Mouse (Mus musculus): ENCODE measurements at regions not wholly inside any gene's neighbourhood (a gene's known extent, or its start where the extent isn't known, plus 50 kb on each side); places are given as distances from the start of the nearest gene placed in this dataset.

GRCm38 (mm10) chr1:169142216-169142615 lies 389.0 kb downstream of the Nuf2 start:
- no peak for DNase-seq

GRCm38 (mm10) chr1:169140056-169140455 lies 391.2 kb downstream of the Nuf2 start:
- no peak for DNase-seq

- no peak for DNase-seq
These were observed 391.8 kb downstream of the Nuf2 start for GRCm38 (mm10) chr1:169139507-169139906.

- DNase-seq = no peak
These were observed 392.1 kb downstream of the Nuf2 start for GRCm38 (mm10) chr1:169139184-169139486.

DNA sequence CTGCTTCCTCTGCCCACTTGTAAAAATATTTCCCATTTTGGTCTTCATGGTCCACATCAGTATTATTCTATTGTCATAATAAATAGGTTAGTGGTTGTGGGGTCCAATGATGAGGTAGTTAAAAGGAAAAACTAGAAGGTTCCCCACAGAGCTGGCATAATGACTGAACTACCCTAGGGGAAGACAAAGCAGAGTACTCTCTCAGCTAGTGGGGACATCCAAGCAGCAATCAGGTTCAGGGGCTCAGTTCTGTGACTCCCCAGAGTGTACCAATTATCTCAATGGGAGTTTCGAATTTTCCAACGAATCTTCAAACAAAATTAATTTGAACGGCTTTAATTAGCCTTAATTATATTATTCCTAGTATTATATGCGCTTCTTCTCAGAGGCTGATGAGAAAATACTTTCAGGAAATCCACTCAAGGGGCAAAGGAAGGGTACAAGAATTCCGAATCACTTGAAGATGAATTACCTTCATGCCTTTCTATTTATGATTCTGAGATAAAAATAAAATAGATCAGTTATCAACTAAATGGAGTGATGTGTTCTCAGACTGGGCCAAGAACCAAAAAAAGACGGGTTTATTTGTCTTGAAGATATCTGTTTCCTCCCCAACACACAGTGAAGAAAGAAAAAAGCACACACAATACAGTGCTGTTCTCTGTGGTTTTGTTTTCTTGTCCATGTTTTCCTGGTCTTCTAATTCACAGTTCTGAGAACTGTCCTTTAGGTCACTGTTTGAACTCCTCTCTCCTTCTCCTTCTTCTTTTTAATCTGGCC lies 392.7 kb downstream of the Nuf2 start:
- DNase-seq = no peak

DNA sequence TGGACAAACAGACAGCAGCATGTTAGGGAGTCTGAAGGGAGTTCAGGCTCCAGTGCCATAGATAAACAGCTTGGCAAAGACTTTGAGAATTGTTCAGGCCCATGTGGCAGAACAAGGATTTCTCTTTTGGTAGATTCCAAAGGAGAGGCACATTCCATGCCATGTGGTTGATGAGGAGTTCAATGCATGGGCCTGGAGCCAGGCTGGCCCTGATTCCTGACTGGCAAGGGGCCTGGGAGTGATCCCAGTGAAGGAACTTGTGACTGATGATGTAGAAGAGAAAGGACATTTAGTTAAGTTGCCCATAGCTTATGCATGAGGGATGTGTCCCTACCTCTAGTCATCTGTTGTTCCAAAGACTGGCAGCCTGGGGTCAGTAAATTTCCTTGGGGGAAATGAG lies 395.7 kb downstream of the Nuf2 start:
- no peak for DNase-seq

DNA sequence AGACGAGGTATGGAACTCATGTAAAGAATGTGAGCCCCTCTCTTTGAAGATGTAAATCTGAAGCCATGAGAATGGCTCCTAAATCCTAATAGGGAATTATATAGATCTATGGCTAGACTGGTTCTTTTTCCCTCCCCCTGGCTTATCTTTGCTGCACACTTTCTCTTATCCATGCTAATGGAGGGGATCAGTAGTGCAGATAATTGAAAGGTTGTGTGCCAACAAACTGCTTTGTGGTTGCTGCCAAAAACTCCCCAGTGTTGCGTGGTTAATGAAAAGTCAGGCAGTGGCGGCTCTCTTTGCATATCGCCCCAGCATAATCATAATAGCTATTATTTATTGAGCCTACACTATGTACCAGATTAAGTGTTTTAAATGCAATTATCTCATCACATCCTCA lies 427.6 kb downstream of the Nuf2 start:
- no peak for DNase-seq

DNA sequence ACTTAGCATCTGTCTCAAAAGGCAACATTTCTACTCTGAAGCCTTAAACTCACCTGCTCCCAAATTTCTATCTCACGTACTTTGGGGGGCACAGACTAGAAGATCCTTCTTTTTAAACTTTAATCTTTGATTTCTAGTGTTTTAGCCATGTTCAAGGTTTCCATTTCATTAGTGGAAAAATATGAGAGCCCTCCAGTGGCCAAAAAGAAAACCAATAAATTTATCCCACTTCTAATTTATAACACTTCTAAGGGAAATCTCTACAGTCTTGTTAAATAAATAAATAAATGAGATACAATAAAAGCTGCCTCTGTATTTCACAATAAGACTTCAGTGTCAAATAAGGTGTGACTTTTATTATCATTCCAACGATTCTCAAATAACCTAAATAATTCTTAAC lies 428.2 kb downstream of the Nuf2 start:
- DNase-seq = no peak

DNA sequence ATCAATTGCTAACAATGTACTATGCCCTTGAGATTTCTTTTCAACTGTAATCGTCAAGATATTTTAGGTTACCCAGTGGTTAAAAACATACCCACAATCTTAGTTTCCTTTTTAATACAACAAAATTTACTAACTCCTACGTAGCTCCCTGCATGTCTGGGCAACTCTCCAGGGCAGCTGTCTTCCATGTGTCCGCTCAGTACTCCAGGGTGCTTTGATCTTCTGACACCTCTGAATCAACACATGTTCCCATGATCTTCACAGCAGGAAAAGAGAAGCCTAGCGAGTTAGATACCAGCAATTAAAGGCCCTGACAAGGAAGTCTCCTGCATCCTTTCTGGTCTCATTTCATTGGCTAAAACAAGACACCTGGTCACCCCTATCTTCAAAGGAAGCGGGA lies 432.0 kb downstream of the Nuf2 start:
- DNase-seq = no peak

GRCm38 (mm10) chr1:169096737-169097136 lies 434.5 kb downstream of the Nuf2 start:
- DNase-seq = no peak

DNA sequence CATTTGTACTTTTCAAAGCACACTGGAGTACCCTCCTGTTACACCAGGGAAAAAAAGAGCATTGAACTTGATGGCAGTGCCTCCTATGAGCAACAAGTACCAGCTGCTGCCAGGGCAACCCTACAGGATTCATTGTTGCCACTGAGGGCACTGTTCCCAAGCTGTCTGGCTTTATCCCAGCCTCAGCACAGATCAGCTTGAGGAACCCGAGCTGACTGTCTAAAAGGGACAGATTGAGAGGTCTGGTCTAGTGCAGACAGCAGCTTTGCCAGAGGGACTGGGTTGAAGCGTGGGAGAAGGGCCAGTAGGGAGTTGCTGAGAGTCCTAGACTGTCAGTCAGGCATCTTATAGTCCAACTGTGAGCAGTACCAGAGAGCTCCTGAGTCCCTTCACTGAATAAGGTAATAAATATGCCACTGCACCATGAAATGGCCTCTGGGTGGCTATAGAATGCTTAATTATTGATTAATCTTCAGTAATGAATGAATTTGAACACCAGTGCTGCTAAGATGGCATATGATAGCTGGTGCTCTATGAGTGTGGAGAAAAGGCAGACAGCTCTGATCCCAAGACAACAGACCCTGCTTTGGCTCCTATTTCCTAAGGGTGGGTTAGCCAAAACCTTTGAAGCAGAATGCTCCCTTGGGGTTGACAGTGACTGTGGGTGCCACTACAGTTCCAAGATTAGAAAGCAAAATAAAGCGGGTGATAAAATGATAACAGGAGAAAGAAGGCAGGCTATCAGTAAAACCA lies 437.5 kb downstream of the Nuf2 start:
- DNase-seq = peak; percentile 8

DNA sequence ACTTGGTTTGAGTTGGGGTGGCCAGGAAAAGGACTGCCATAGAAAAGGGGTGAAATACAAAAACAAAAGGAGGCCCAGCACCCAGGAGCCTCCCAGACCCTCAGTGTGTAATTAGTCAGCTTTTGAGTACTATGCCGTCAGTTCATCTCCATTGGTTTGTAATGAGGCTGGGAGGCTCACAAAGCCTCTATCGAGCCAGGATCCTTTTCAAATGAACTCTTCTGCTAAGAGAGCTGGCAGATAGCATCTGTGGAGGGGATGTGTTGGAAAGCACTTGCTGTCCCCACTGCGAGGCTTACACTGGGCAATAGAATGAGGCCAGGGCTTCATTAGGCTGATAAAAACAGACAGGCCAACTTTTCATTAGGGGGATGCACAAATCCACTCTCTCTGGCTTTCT lies 445.2 kb downstream of the Nuf2 start:
- DNase-seq = no peak

DNA sequence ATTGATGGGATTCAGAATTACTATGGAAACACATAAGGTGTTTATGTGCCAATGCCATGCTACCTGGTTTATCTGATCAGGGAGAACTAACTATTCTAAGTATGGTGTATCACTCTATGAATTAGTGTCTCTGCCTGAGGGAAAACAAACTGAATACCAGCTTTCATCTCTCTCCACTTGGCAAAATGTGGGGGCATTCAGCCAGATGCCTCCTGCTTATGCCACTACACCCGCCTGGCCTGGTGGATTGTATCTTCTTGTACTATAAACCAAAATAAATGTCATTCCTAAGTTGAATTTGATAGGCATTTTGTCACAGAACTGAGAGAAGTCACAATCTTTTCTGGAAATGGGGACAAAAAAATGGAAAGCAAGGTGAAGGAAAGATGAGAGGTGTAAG lies 450.6 kb downstream of the Nuf2 start:
- no peak for DNase-seq

- no peak for DNase-seq
These were observed 454.0 kb downstream of the Nuf2 start for GRCm38 (mm10) chr1:169077228-169077627.

GRCm38 (mm10) chr1:169076006-169076405 lies 455.3 kb downstream of the Nuf2 start:
- no peak for DNase-seq

GRCm38 (mm10) chr1:169071366-169071765 lies 459.9 kb downstream of the Nuf2 start:
- no peak for DNase-seq

- DNase-seq = no peak
These were observed 461.6 kb downstream of the Nuf2 start for GRCm38 (mm10) chr1:169069647-169070046.

DNA sequence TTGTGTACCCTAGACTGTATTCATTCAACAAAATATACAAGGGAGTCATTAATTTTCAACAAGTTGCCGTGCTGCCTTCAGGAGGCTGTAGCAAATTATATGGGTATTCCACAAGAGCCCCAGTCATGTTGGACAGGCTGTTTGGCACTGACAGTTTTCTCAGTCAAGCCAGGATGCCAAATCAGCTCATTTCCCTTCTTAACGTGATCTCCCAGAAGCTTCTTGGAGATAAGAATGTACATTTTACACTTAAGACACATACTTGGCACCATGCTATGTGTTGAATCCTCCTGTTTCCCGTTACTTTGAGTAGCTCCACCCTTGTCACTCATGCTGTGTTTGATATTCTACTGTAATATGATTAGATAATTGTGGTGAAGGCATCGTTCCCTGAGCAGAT lies 464.5 kb downstream of the Nuf2 start:
- no peak for DNase-seq

DNA sequence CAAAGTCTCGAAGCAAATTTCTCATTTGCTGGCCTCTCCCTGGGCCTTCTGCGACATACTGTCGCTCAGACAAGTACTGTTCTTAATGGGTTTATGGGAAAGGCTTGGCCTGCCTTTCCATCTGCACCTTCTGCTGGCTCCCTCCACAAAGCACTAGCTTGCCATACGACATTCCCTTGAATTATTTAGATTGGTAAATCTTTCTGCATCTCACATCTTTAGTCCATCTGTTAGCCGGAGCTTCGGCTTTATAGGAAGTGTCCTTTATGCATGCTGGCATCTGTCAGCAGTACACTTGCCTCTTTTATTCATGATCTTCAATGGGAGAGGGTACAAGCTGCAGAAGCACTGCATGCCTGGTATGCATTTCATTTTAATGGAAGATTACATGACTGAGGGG lies 470.6 kb downstream of the Nuf2 start:
- no peak for DNase-seq

GRCm38 (mm10) chr1:169060145-169060544 lies 471.1 kb downstream of the Nuf2 start:
- DNase-seq = no peak

DNA sequence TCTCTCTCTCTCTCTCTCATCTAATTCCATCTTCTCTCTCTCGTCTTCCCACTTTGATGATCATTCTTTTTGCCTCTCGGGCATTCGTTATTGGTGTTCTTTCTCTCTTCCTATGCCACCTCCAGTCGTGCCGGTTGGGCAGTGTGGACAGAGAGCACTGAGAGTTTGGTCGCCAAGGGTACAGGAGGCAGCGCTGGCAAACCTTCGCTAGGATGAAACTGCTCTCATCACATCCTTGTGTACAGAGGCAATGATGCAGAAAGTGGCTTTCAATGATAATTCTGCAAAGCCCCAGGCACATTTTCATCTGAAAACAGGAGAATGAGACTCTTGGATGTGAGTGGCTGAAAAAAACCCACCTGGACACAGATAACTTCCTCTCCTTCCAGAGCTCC lies 479.4 kb downstream of the Nuf2 start:
- DNase-seq = no peak

DNA sequence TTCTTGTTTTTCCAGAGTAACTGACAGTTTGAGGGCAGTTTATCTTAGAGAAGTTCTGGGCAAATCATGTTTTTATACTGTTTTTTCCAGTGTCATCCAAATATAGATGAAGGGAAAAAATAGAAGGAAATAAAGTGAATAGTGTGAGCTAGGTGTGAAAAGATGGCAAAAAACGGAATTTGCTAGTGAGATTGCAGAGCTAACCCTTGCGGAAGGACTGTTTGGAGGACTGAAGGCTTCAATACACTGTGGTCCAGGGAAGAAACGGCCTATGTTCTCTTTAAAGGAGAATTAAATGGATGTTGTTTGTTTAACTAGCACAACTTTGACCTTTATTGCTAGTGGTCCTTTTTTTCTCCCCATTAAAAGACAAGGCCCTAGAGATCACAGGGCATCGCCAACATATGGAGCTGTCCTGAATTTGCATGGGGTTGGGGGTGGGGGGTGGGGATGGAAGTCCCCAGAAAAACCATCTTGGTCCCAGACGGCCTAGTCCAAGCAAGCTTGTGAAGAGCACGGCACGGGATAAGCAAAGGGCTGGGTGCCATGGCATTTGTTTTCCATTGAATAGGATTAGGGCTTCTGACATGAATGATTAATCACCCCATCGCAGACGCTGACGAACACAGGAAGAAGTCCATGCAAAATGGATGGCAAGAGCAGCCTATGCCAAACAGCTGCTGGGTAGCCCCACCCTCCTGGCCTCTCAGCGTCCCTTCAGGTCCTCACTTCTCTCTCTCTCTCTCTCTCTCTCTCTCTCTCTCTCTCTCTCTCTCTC lies 480.0 kb downstream of the Nuf2 start:
- no peak for DNase-seq

DNA sequence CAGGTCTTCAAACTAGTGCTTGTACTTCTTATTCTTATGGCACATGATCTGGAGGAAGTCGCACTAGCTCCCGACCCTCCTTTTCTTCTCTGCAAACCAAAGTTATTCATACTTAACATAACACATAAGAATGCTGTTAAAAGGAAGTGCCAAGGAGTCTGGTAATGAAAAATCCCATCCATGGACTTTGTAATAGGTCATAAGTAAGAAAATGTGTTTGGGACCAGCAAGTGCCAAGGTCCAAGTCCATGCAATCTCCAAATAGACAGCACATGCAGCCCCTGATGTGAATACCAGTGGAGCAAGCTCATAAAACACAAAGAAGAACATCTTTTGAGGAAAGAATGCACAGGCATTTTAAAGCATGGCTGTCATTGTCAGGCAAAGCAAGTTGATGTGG lies 481.4 kb downstream of the Nuf2 start:
- no peak for DNase-seq
